Mouse (Mus musculus): ENCODE results near the gene Ankrd66.
"Not testable (repeated sequence)": the region's sequence is repeated elsewhere in the genome, so short reads cannot be mapped to it uniquely, and the experiment has no call there.

Gene Ankrd66

GRCm38 (mm10) chr17:43534362-43535222 is 8.8 kb downstream of the Ankrd66 start:
- DNase-seq, result peak; percentile 57

GRCm38 (mm10) chr17:43531192-43531591 is 12.2 kb downstream of the Ankrd66 start:
- no peak for DNase-seq

- no peak for DNase-seq
Observed at GRCm38 (mm10) chr17:43530507-43530906, 12.9 kb downstream of the Ankrd66 start.

- no peak for DNase-seq
Observed at GRCm38 (mm10) chr17:43520166-43520565, 23.3 kb downstream of the Ankrd66 start.

GRCm38 (mm10) chr17:43518644-43519409 is 24.6 kb downstream of the Ankrd66 start:
- peak; percentile 59 for DNase-seq

- no peak for DNase-seq
Observed at GRCm38 (mm10) chr17:43510782-43511181, 32.7 kb downstream of the Ankrd66 start.

GRCm38 (mm10) chr17:43504594-43504934 is 38.9 kb downstream of the Ankrd66 start:
- no peak for DNase-seq

- DNase-seq, result no peak
Observed at GRCm38 (mm10) chr17:43503861-43504593, 39.4 kb downstream of the Ankrd66 start.

GRCm38 (mm10) chr17:43502592-43502991 is 40.8 kb downstream of the Ankrd66 start, which contains the start of gene Mep1a:
Gene Mep1a (minus strand): TSS chr17:43502812.
- no peak for DNase-seq

GRCm38 (mm10) chr17:43501631-43502030 is 41.8 kb downstream of the Ankrd66 start:
- no peak for DNase-seq

- DNase-seq, result no peak
Observed at GRCm38 (mm10) chr17:43501223-43501622, 42.2 kb downstream of the Ankrd66 start.

- no peak for DNase-seq
Observed at GRCm38 (mm10) chr17:43500513-43500912, 42.9 kb downstream of the Ankrd66 start.

GRCm38 (mm10) chr17:43497521-43497920 is 45.9 kb downstream of the Ankrd66 start:
- DNase-seq, result no peak

GRCm38 (mm10) chr17:43495502-43495901 is 47.9 kb downstream of the Ankrd66 start:
- DNase-seq, result no peak

GRCm38 (mm10) chr17:43490371-43490770 is 53.1 kb downstream of the Ankrd66 start:
- DNase-seq, result not testable (repeated sequence)

- DNase-seq, result no peak
Observed at GRCm38 (mm10) chr17:43488439-43489151, 54.8 kb downstream of the Ankrd66 start.

- DNase-seq, result no peak
Observed at GRCm38 (mm10) chr17:43485982-43486381, 57.5 kb downstream of the Ankrd66 start.
